Mouse (Mus musculus) MEL (cell line): ENCODE measurements around the gene Polr1b. TPM values are rescaled to one million over a fixed set of nuclear protein-coding genes. Genes with fewer than 3 reads are reported as not detected.

Source experiments
- DNase-seq: peaks from one replicate; pipeline ENCODE4 v3.0.0; 2011; ENCODE audit warnings: low read depth, low spot score
- H3K27ac ChIP-seq: 2 replicates; pipeline ENCODE4 v1.5.1; 2012; ENCODE audit warnings: low read depth, mild to moderate bottlenecking, control low read depth, low read length, moderate library complexity; ENCODE audit not compliant: control insufficient read depth
- H3K27me3 ChIP-seq, 2 experiments: fragments of 150-350 bp in 1 of 2; sonication (generic) in 1 of 2; 2 replicates each; pipeline ENCODE4 v1.6.1; 2012; ENCODE audit warnings: low read length in 2 of 2, mild to moderate bottlenecking in 2 of 2, improper control_type of control experiment in 1 of 2, moderate library complexity in 1 of 2; ENCODE audit not compliant: insufficient read depth in 2 of 2, control insufficient read depth in 1 of 2
- H3K36me3 ChIP-seq, 2 experiments: 2 replicates each; pipeline ENCODE4 v1.6.1; 2012 to 2014; ENCODE audit warnings: low read length in 2 of 2, improper control_type of control experiment in 1 of 2, inconsistent platforms in 1 of 2, mild to moderate bottlenecking in 1 of 2; ENCODE audit not compliant: insufficient read depth in 2 of 2, control insufficient read depth in 1 of 2
- H3K4me1 ChIP-seq, 2 experiments: fragments of 150-350 bp in 1 of 2; sonication (generic) in 1 of 2; 2 replicates each; pipeline ENCODE4 v1.6.1; 2012; ENCODE audit warnings: low read length in 2 of 2, improper control_type of control experiment in 1 of 2, mild to moderate bottlenecking in 1 of 2; ENCODE audit not compliant: insufficient read depth in 2 of 2, control insufficient read depth in 1 of 2
- H3K4me3 ChIP-seq, 2 experiments: fragments of 150-350 bp in 1 of 2; sonication (generic) in 1 of 2; 2 replicates each; pipeline ENCODE4 v1.5.1; 2012; ENCODE audit warnings: low read depth in 2 of 2, low read length in 2 of 2, mild to moderate bottlenecking in 2 of 2, moderate library complexity in 2 of 2, control low read depth in 1 of 2, improper control_type of control experiment in 1 of 2; ENCODE audit not compliant: control insufficient read depth in 1 of 2, insufficient read depth in 1 of 2
- H3K79me2 ChIP-seq: 2 replicates; pipeline ENCODE4 v1.6.1; 2012; ENCODE audit warnings: mild to moderate bottlenecking, low read length, moderate library complexity; ENCODE audit not compliant: control insufficient read depth, poor library complexity, insufficient read depth
- H3K9ac ChIP-seq: 2 replicates; pipeline ENCODE4 v1.6.1; 2012; ENCODE audit warnings: low read depth, mild to moderate bottlenecking, control low read depth, low read length, moderate library complexity; ENCODE audit not compliant: control insufficient read depth, poor library complexity, severe bottlenecking
- H3K9me3 ChIP-seq: fragments of 150-350 bp; sonication (generic); replicated peaks from 2 replicates; pipeline ENCODE4 v1.6.1; 2012; ENCODE audit warnings: mild to moderate bottlenecking, low read length, improper control_type of control experiment, moderate library complexity; ENCODE audit not compliant: insufficient read depth
- BHLHE40 ChIP-seq: IDR thresholded peaks from 2 replicates; pipeline ENCODE4 v1.6.1; 2012; ENCODE audit warnings: low read depth, mild to moderate bottlenecking, inconsistent platforms, low read length, improper control_type of control experiment, borderline replicate concordance
- CTCF ChIP-seq, 3 experiments: IDR thresholded peaks in 2 of 3; conservative IDR thresholded peaks in 1 of 3; 2 replicates each; pipeline ENCODE4 v1.5.1; 2011 to 2012; ENCODE audit warnings: low read length in 3 of 3, low read depth in 2 of 3, mild to moderate bottlenecking in 2 of 3, improper control_type of control experiment in 1 of 3, inconsistent platforms in 1 of 3, mixed read lengths in 1 of 3, moderate library complexity in 1 of 3; ENCODE audit not compliant: control insufficient read depth in 1 of 3, insufficient read depth in 1 of 3, poor library complexity in 1 of 3, severe bottlenecking in 1 of 3
- ELF1 ChIP-seq: IDR thresholded peaks from 2 replicates; pipeline ENCODE4 v1.6.1; 2014; ENCODE audit warnings: low read depth, mild to moderate bottlenecking, inconsistent platforms, low read length, improper control_type of control experiment, moderate library complexity
- ETS1 ChIP-seq: IDR thresholded peaks from 2 replicates; pipeline ENCODE4 v1.6.1; 2012; ENCODE audit warnings: low read depth, mild to moderate bottlenecking, inconsistent platforms, low read length, improper control_type of control experiment, moderate library complexity
- GABPA ChIP-seq: IDR thresholded peaks from 2 replicates; pipeline ENCODE4 v1.6.1; 2012; ENCODE audit warnings: low read depth, mild to moderate bottlenecking, inconsistent platforms, low read length, improper control_type of control experiment, moderate library complexity
- GATA1 ChIP-seq: IDR thresholded peaks from 2 replicates; pipeline ENCODE4 v1.6.1; 2011; ENCODE audit warnings: low read depth, low read length, improper control_type of control experiment
- MEF2A ChIP-seq: IDR thresholded peaks from 2 replicates; pipeline ENCODE4 v1.6.1; 2014; ENCODE audit warnings: low read depth, mild to moderate bottlenecking, inconsistent platforms, low read length, improper control_type of control experiment; ENCODE audit not compliant: poor library complexity, insufficient replicate concordance, severe bottlenecking; ENCODE audit errors: extremely low read depth
- MXI1 ChIP-seq: IDR thresholded peaks from 2 replicates; pipeline ENCODE4 v1.6.1; 2011; ENCODE audit warnings: mild to moderate bottlenecking, low read depth, low read length, improper control_type of control experiment
- MYB ChIP-seq: IDR thresholded peaks from 2 replicates; pipeline ENCODE4 v1.6.1; 2011; ENCODE audit warnings: mild to moderate bottlenecking, low read depth, low read length, improper control_type of control experiment
- MYC ChIP-seq: IDR thresholded peaks from 2 replicates; pipeline ENCODE4 v1.6.1; 2011; ENCODE audit warnings: low read depth, mild to moderate bottlenecking, low read length, improper control_type of control experiment, moderate library complexity
- NRF1 ChIP-seq: IDR thresholded peaks from 2 replicates; pipeline ENCODE4 v1.6.1; 2014; ENCODE audit warnings: low read depth, mild to moderate bottlenecking, inconsistent platforms, low read length, improper control_type of control experiment, moderate library complexity; ENCODE audit not compliant: poor library complexity, insufficient read depth, severe bottlenecking
- POLR2AphosphoS5 ChIP-seq: IDR thresholded peaks from 2 replicates; pipeline ENCODE4 v1.6.1; 2012; ENCODE audit warnings: low read depth, borderline replicate concordance, mild to moderate bottlenecking, inconsistent platforms, low read length, moderate library complexity, mixed read lengths
- RAD21 ChIP-seq: IDR thresholded peaks from 2 replicates; pipeline ENCODE4 v1.6.1; 2011; ENCODE audit warnings: mild to moderate bottlenecking, low read depth, low read length, improper control_type of control experiment
- SMC3 ChIP-seq: IDR thresholded peaks from 2 replicates; pipeline ENCODE4 v1.6.1; 2011; ENCODE audit warnings: low read depth, low read length, improper control_type of control experiment
- TCF12 ChIP-seq: IDR thresholded peaks from 2 replicates; pipeline ENCODE4 v1.6.1; 2014; ENCODE audit warnings: low read depth, mild to moderate bottlenecking, inconsistent platforms, low read length, improper control_type of control experiment, moderate library complexity
- USF1 ChIP-seq: IDR thresholded peaks from 2 replicates; pipeline ENCODE4 v1.6.1; 2014; ENCODE audit warnings: low read depth, mild to moderate bottlenecking, inconsistent platforms, low read length, improper control_type of control experiment, moderate library complexity
- USF2 ChIP-seq, 2 experiments: IDR thresholded peaks; 2 replicates each; pipeline ENCODE4 v1.6.1; 2011 to 2012; ENCODE audit warnings: improper control_type of control experiment in 2 of 2, low read length in 2 of 2, borderline replicate concordance in 1 of 2, inconsistent platforms in 1 of 2, low read depth in 1 of 2, mild to moderate bottlenecking in 1 of 2; ENCODE audit not compliant: insufficient read depth in 1 of 2
- ZNF384 ChIP-seq: IDR thresholded peaks from 2 replicates; pipeline ENCODE4 v1.6.1; 2012; ENCODE audit warnings: low read depth, mild to moderate bottlenecking, inconsistent platforms, low read length, improper control_type of control experiment
- polyA plus RNA-seq, 2 experiments: library from polyadenylated mRNA; stranded (reverse) in 1 of 2; unstranded in 1 of 2; fragments of >175 nt in 1 of 2; fragments of >200 nt in 1 of 2; gene quantifications; 2 replicates each; pipeline versions ENCODE4 v1.2.1 to v1.2.4; 2012; ENCODE audit warnings: low replicate concordance in 2 of 2, low read depth in 1 of 2; ENCODE audit not compliant: insufficient read length in 2 of 2, insufficient read depth in 1 of 2, missing spikeins in 1 of 2
- total RNA-seq: library from RNA; depleted of rRNA; stranded (reverse); fragments of 300-350 nt; gene quantifications from 2 replicates; pipeline ENCODE4 v1.2.3, GENCODE M21; 2012

The Polr1b gene
- total and polyA plus RNA-seq, 3 experiments, result 90.1 to 92.8 TPM; not detected in 1

- TF ChIP-seq CTCF (IDR thresholded peaks at IDR 0.05 in 2 of 3, conservative IDR thresholded peaks at IDR 0.05 in 1 of 3; ENCODE audit: control insufficient read depth in 1 of 3, insufficient read depth in 1 of 3, low read depth in 2 of 3, low read length in 3 of 3, poor library complexity in 1 of 3, severe bottlenecking in 1 of 3), result peak in 2 of 3 experiments; percentile 40 to 43; a peak in 5 of 6 replicates
- TF ChIP-seq ZNF384, result no peak
- peak; percentile 36; the same call in 1 of the 2 replicates for TF ChIP-seq SMC3
- no peak overlapping the region for H3K4me3 ChIP-seq
- no peak overlapping the region for H3K27ac ChIP-seq
- H3K36me3 ChIP-seq, result peaks cover 0 to 10% of the 10 kb centered on the region in 2 experiments; a peak in 2 of 4 replicates
- H3K9ac ChIP-seq, result no peak overlapping the region
- peaks cover 6% of the 10 kb centered on the region for H3K79me2 ChIP-seq
- no peaks in the 10 kb centered on the region for H3K27me3 ChIP-seq
- DNase-seq, result no peak
- peaks cover 2 to 13% of the 10 kb centered on the region in 2 experiments; a peak in 3 of 4 replicates for H3K4me1 ChIP-seq
- no peaks in the 10 kb centered on the region for H3K9me3 ChIP-seq
These were observed 31.4 kb downstream of the Polr1b start for GRCm38 (mm10) chr2:129132231-129132630.

- Histone ChIP-seq H3K27ac (no peak overlapping the region), H3K9me3 (no peaks in the 10 kb centered on the region), H3K4me1 (peaks cover 2 to 13% of the 10 kb centered on the region in 2 experiments; a peak in 3 of 4 replicates), H3K9ac (no peak overlapping the region), H3K27me3 (no peaks in the 10 kb centered on the region), H3K36me3 (peaks cover 0 to 10% of the 10 kb centered on the region in 2 experiments; a peak in 2 of 4 replicates), H3K4me3 (no peak overlapping the region), H3K79me2 (peaks cover 6% of the 10 kb centered on the region)
- no peak for DNase-seq
- TF ChIP-seq USF1, result no peak
- TF ChIP-seq TCF12, result no peak
- no peak for TF ChIP-seq ELF1
- TF ChIP-seq SMC3, result no peak
- no peak for TF ChIP-seq MXI1
- TF ChIP-seq POLR2AphosphoS5, result no peak
- TF ChIP-seq MYB, result no peak
- TF ChIP-seq BHLHE40, result no peak
- no peak for TF ChIP-seq ZNF384
- TF ChIP-seq MEF2A, result no peak
These were observed 32.4 kb downstream of the Polr1b start for GRCm38 (mm10) chr2:129133006-129133805.

- Histone ChIP-seq H3K27me3 (no peaks in the 10 kb centered on the region; a peak in 2 of 4 replicates), H3K4me1 (no peaks in the 10 kb centered on the region)
- DNase-seq, result no peak
These were observed 39.1 kb downstream of the Polr1b start for GRCm38 (mm10) chr2:129139906-129140305.

More at GRCm38 (mm10) chr2:129139906-129140305, 39.1 kb downstream of the Polr1b start:
- TF ChIP-seq NRF1, result no peak
- TF ChIP-seq RAD21, result no peak
- TF ChIP-seq MYC, result no peak
- TF ChIP-seq GABPA, result no peak
- TF ChIP-seq USF2 (IDR thresholded peaks at IDR 0.05; ENCODE audit: borderline replicate concordance in 1 of 2, insufficient read depth in 1 of 2, low read depth in 1 of 2, low read length in 2 of 2), result no peak
- TF ChIP-seq GATA1, result no peak
- TF ChIP-seq ETS1, result no peak
- no peak for TF ChIP-seq MEF2A
- Histone ChIP-seq H3K79me2 (no peaks in the 10 kb centered on the region), H3K4me3 (no peak overlapping the region), H3K9ac (no peak overlapping the region), H3K36me3 (no peaks in the 10 kb centered on the region), H3K27ac (no peak overlapping the region), H3K9me3 (no peaks in the 10 kb centered on the region)
